ENCODE assay signal across 23 mouse cellular contexts in the genomic region with DNA sequence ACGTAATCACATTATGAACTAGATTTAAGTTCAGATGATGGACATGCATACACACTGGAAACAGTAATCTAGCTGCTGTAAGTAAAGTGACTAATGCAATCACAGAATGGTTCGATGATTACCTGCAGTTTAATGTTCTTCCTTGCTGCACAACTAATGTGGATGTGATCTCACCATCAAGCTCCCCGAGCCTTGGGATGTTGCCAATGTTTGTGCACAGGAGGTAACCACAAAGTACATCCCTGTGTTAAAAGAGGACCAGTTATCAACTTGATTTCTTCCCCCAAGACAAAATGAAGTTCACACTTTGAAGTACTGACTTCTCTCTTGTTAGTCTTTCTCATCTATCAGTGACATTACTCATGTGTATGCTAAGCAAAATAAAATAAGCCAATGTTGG.
A peak's percentile ranks its signal among the peaks of the same experiment; 100 is the strongest.
DNase-seq lines count a peak whose midpoint lies in the region; ATAC-seq lines count a peak whose summit lies in the region.
"Had no signal": no experiment of that assay in that cellular context is flagged by ENCODE, and none has a peak within 500 bp of the region (broad histone marks: within the 10 kb centered on the region; RNA-seq: fewer than 3 reads in every experiment).

No protein-coding gene starts in this region.

- H3K9me3 ChIP-seq in heart, embryonic 11.5 days (replicated peaks; ENCODE audit: control insufficient read depth, low read length) = peaks cover 2% of the 10 kb centered on the region; the same call in 1 of the 2 replicates
- no peaks in the 10 kb centered on the region for H3K9me3 ChIP-seq in liver, embryonic 11.5 days (ENCODE audit: control insufficient read depth, low read length)
- H3K9me3 ChIP-seq: embryonic facial prominence, embryonic 12.5 days; heart, embryonic 15.5 days; liver, embryonic 15.5 days had no signal

- no peak overlapping the region for H3K4me3 ChIP-seq in heart, embryonic 11.5 days (ENCODE audit: low read depth, low read length)
- H3K4me3 ChIP-seq in liver, embryonic 11.5 days (ENCODE audit: low read depth, low read length) = no peak overlapping the region
- H3K4me3 ChIP-seq: embryonic facial prominence, embryonic 12.5 days; heart, embryonic 15.5 days; liver, embryonic 15.5 days; midbrain, embryonic 10.5 days had no signal

- H3K27me3 ChIP-seq in heart, embryonic 11.5 days (ENCODE audit: control insufficient read depth, insufficient read depth, low read length) = no peaks in the 10 kb centered on the region
- no peaks in the 10 kb centered on the region for H3K27me3 ChIP-seq in liver, embryonic 11.5 days (replicated peaks; ENCODE audit: control insufficient read depth, insufficient read depth, low read length)
- H3K27me3 ChIP-seq: embryonic facial prominence, embryonic 12.5 days; heart, embryonic 15.5 days; liver, embryonic 15.5 days had no signal

- H3K36me3 ChIP-seq in heart, embryonic 11.5 days (ENCODE audit: control insufficient read depth, insufficient read depth, low read length) = 0 out of 2 replicates have a peak, but pooled peaks cover 2% of the 10 kb centered on the region
- no peaks in the 10 kb centered on the region for H3K36me3 ChIP-seq in liver, embryonic 11.5 days (ENCODE audit: control insufficient read depth, insufficient read depth, low read length)
- H3K36me3 ChIP-seq: heart, embryonic 15.5 days; liver, embryonic 15.5 days had no signal

- WGBS in heart, embryonic 11.5 days (ENCODE audit: insufficient replicate concordance) = 78% methylated on average over 3 of the region's 3 CpGs
- 85% methylated on average over 3 of the region's 3 CpGs for WGBS in liver, embryonic 11.5 days

- no peaks in the 10 kb centered on the region for H3K4me1 ChIP-seq in heart, embryonic 11.5 days (ENCODE audit: control insufficient read depth, insufficient read depth, low read length)
- no peaks in the 10 kb centered on the region for H3K4me1 ChIP-seq in liver, embryonic 11.5 days (replicated peaks; ENCODE audit: control insufficient read depth, insufficient read depth, low read length)
- H3K4me1 ChIP-seq: embryonic facial prominence, embryonic 12.5 days; liver, embryonic 15.5 days; midbrain, embryonic 10.5 days had no signal

- no peak overlapping the region for H3K27ac ChIP-seq in heart, embryonic 11.5 days (ENCODE audit: low read depth, low read length)
- H3K27ac ChIP-seq in liver, embryonic 11.5 days (ENCODE audit: low read depth, low read length) = no peak overlapping the region
- H3K27ac ChIP-seq: embryonic facial prominence, embryonic 12.5 days; heart, embryonic 15.5 days; kidney, postnatal 0 days; liver, embryonic 15.5 days; midbrain, embryonic 10.5 days had no signal

- peak; percentile 36 for DNase-seq in heart, adult 11 months
- DNase-seq in 3T3-L1 (ENCODE audit: low read depth, low spot score) = peak; percentile 38
- DNase-seq in cerebellum, adult 11-12 months = peak; percentile 41
- DNase-seq in cerebellum, adult 9-11 months = peak; percentile 52
- no peak for DNase-seq in spleen, postnatal 14 days (ENCODE audit: low spot score in 2 of 2)
- DNase-seq in lung, postnatal 36 days = no peak
- no peak for DNase-seq in liver, embryonic 11.5 days (ENCODE audit: low spot score)
- DNase-seq: adrenal gland, postnatal 25 days; embryo, embryonic 11 days; gastrocnemius, postnatal 10 days; kidney, adult 8-10 months; layer of hippocampus, postnatal 36 days; liver; lung, embryonic 14.5 days; lung, postnatal 14 days had no signal

- no peak overlapping the region for H3K9ac ChIP-seq in heart, embryonic 11.5 days (ENCODE audit: low read depth, low read length)
- no peak overlapping the region for H3K9ac ChIP-seq in liver, embryonic 11.5 days (ENCODE audit: low read depth, low read length)
- H3K9ac ChIP-seq: embryonic facial prominence, embryonic 12.5 days; heart, embryonic 15.5 days; liver, embryonic 15.5 days; lung, embryonic 14.5 days had no signal

- ATAC-seq in heart, embryonic 11.5 days (replicated peaks; ENCODE audit: insufficient number of reproducible peaks, low FRiP score, low TSS enrichment) = no peak
- ATAC-seq in liver, embryonic 11.5 days (replicated peaks; ENCODE audit: low FRiP score) = no peak
- ATAC-seq: forebrain, embryonic 16.5 days; intestine, embryonic 16.5 days had no signal

- no peak overlapping the region for H3K4me2 ChIP-seq in heart, embryonic 11.5 days
- no peak overlapping the region for H3K4me2 ChIP-seq in liver, embryonic 11.5 days
- H3K4me2 ChIP-seq: embryonic facial prominence, embryonic 12.5 days; heart, embryonic 15.5 days; liver, embryonic 15.5 days; lung, embryonic 14.5 days had no signal

Comparison
In these comparisons a context has a peak if more than half of its experiments do, and no peak if none do; other contexts are left out.
1. DNase-seq: peak in heart, adult 11 months (single experiment), 3T3-L1 (single experiment), cerebellum, adult 11-12 months (single experiment) and cerebellum, adult 9-11 months (single experiment); none in spleen, postnatal 14 days (0 of 2), lung, postnatal 36 days (single experiment) and liver, embryonic 11.5 days (single experiment).